Mouse (Mus musculus) cerebellum, adult 2 months (tissue): ENCODE results near the gene Vcan.

Source experiments
- CTCF ChIP-seq: fragments of 200-500 bp; IDR thresholded peaks from 2 replicates; pipeline ENCODE4 v1.5.1; 2011; ENCODE audit warnings: low read depth, mild to moderate bottlenecking, control low read depth, low read length, moderate library complexity, borderline replicate concordance; ENCODE audit not compliant: insufficient read depth
- POLR2A ChIP-seq: fragments of 200-500 bp; IDR thresholded peaks from 2 replicates; pipeline ENCODE4 v1.6.1; 2011; ENCODE audit warnings: low read length, control low read depth, borderline replicate concordance; ENCODE audit not compliant: insufficient read depth

DNA sequence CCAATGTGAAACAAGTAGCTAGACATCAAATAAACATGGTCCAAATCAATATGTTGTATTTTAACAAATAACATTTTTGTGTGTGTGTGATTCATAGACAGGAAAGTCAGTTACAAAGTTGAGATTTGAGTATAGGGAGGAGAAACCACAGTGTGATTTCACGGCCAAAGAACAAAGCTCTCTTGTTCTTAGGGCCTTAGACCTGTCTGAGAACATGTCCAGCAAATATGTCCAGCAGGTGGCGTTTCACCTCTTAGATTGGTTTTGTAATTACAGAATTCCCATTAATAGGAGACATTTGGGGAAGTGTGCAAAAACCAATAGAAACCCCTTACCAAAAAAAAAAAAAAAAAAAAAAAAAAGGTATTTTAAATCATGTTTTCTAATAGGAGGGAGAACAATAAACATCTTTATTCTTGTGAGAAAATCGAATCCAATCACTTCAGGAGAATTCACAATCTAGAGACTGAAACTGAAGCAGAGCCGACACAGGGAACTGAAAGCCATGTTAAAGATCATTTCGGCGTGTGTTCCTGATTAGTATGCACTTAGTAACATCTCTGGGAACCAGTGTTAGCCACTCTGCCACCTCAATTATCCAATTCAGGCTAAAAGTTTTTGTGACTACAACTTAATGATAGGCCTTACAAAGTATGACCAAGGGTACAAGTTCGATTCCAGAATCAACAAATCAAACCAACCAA is 37.1 kb upstream of the Vcan start:
- TF ChIP-seq CTCF (peak; percentile 31; the same call in 1 of the 2 replicates), POLR2A (no peak)
